Mouse (Mus musculus): ENCODE measurements around the gene Hoxc13. TPM values are rescaled to one million over a fixed set of nuclear protein-coding genes. Genes with fewer than 3 reads are reported as not detected.
A peak's percentile ranks its signal among the peaks of the same experiment; 100 is the strongest.

Hoxc13 gene
- polyA plus RNA-seq, 1 experiment from 2014 or later: not detected

DNA sequence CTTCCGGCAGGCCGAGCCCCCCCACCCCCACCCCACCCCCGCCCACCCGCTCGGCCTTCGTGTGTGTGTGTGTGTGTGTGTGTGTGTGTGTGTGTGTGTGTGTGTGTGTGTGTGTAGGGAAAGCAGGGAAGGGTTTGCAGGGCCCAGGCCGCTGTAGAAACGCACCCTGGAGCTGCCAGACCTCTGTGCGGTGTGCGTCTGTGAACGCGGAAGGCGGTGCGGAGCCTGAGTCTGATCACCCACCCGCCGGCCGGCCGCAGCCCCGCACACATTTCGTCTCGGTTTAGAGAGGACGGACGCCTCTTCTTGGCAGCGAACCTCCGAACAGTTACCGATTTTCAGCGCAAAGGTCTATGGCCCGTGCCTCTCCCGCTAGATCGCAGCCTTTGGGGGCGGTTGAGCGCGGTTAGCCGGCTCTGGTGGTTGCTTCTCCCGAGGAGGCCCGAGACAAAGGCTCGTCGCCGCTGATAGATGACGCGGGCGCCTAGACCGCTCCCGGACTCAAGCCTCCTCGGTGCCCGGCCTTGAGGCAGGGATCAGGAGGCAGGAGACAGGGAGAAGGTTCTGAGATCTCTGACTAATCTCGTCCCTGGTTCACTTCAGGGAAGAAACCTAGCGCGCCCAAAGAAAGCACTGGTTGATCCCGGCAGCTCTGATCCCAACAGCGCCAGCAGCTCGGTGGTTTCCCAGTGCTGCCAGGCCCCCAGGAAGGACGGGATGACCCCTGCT, 22.0 kb downstream of the Hoxc13 start:
- ATAC-seq (replicated peaks): no peak
- peaks cover 99% of the 10 kb centered on the region for H3K27me3 ChIP-seq
- H3K4me3 ChIP-seq: peak overlapping the region; percentile 13
- whole genome bisulfite sequencing: under 1% methylated on average over 52 of the region's 53 CpGs
- no peaks in the 10 kb centered on the region for H3K9me3 ChIP-seq
- H3K9ac ChIP-seq (replicated peaks): no peak overlapping the region
- no peak overlapping the region for H3K27ac ChIP-seq (replicated peaks)
- no peaks in the 10 kb centered on the region for H3K36me3 ChIP-seq
- H3K4me2 ChIP-seq (replicated peaks): peak overlapping the region; percentile 26
- H3K4me1 ChIP-seq: peaks cover 6% of the 10 kb centered on the region; the same call in 1 of the 2 replicates

DNA sequence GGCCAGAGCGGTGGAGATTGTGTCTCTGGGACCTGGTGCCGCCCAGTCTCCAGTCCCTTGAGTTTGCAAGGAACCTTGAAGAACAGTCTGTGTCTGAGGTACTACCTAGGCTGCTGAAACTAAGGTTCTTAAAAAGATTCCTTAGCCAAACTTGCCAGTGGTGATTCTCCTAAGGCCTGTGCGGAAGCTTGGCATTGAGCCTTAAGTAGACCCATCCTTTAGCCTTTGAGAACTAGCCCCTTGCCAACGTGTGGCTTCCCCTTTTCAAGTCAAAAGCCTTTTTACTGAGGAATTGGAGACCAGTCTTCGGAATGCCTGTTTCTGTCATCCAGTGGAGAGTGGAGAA, 22.5 kb downstream of the Hoxc13 start:
- Histone ChIP-seq H3K4me2 (replicated peaks) (no peak overlapping the region), H3K4me3 (peak overlapping the region; percentile 13; the same call in 1 of the 2 replicates), H3K4me1 (peaks cover 6% of the 10 kb centered on the region; the same call in 1 of the 2 replicates), H3K27me3 (peaks cover 99% of the 10 kb centered on the region), H3K9ac (replicated peaks) (no peak overlapping the region), H3K27ac (replicated peaks) (no peak overlapping the region), H3K36me3 (no peaks in the 10 kb centered on the region), H3K9me3 (no peaks in the 10 kb centered on the region)
- ATAC-seq (replicated peaks): no peak
- WGBS: under 1% methylated on average over 5 of the region's 5 CpGs

DNA sequence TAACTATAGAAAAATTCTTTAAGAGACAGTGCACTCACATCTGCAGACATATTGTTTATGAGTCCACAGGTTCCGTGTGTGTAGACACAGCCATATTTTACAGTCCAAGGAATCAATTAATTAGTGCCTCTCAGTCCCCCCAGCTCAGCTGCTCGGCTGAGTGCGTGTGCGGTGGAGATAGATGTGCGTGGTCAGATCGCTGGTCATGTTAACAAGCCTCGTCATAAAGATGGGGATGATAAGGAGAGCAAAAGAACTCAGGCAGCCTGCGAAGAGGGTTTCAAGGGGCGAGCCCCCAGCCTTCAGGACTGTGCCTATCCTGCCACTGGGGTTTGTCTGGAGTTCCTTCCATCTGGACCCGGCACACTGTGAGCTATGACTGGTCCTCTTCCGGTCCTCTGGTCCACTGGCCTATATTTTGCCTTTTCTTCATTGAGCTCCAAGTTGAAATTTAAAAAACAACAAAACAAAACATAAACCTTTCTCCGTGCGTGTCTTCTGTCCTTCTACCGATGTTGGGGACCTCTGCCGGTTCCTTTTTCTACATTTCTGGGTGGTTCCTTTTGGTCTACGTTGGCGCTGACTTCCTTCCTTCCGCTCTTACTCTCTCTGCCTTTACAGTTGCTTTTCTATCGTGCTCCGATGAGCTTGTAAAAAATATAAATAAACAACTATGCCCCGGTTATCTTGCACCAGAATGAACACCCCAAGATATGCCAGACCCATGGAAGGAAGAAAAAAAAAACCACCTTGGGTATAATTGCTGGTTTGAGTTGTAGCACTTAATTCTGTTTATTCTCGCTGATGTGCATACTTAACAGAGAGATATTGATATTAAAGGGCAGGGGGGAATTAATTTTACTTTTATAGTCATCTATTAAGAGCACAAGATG, 24.5 kb downstream of the Hoxc13 start:
- Histone ChIP-seq H3K4me1 (peaks cover 6% of the 10 kb centered on the region; the same call in 1 of the 2 replicates), H3K9me3 (no peaks in the 10 kb centered on the region), H3K27me3 (peaks cover 97% of the 10 kb centered on the region), H3K27ac (replicated peaks) (no peak overlapping the region), H3K9ac (replicated peaks) (no peak overlapping the region), H3K4me3 (no peak overlapping the region), H3K4me2 (replicated peaks) (no peak overlapping the region), H3K36me3 (no peaks in the 10 kb centered on the region)
- WGBS: 11% methylated on average over 22 of the region's 22 CpGs
- ATAC-seq (replicated peaks): no peak

DNA sequence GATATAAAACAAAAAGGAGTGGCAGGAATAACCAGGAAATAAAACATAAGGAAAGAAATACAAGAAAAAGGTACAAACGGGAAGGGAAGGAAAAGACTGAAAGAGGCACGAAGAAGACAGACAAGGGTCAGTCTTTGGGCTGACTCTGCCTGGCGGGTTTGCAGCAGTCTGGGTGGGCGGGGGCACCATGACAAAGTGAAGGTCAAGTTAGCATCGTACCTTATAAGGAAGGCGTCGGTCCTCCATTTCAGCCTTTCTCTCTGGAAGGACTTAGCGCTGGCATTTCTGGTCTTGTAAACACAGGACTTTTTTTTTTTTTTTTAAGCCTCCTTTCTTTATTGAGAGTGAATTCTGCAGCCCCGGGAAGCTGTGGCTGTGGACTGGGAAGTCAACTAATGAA, 26.4 kb downstream of the Hoxc13 start:
- no peak for ATAC-seq (replicated peaks)
- no peak overlapping the region for H3K27ac ChIP-seq (replicated peaks)
- H3K27me3 ChIP-seq: peaks cover 96% of the 10 kb centered on the region
- no peak overlapping the region for H3K4me2 ChIP-seq (replicated peaks)
- no peak overlapping the region for H3K9ac ChIP-seq (replicated peaks)
- H3K9me3 ChIP-seq: no peaks in the 10 kb centered on the region
- no peaks in the 10 kb centered on the region for H3K36me3 ChIP-seq
- H3K4me1 ChIP-seq: peaks cover 6% of the 10 kb centered on the region; the same call in 1 of the 2 replicates
- 1% methylated on average over 9 of the region's 9 CpGs for WGBS
- no peak overlapping the region for H3K4me3 ChIP-seq

DNA sequence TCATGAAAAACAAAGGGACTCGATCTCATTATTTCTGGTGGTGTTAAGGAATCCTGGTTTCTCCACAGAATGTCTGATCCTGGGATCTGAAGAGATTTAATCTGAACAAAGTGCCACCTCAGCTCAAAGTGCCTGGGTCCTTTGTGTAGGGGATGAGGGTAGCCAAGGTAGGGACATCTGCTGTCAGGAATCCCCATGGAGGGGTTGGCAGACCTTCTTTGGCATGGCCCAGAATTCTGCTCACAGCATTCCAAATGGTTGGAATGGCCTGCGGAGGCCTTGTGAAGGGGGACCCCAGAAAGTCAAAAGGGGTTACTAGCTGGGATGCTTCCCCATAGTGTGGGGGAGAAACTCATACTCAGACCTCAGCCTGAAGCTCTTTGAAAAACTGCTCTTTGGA, 27.9 kb downstream of the Hoxc13 start:
- H3K4me1 ChIP-seq: no peaks in the 10 kb centered on the region
- WGBS: 6% methylated on average over 2 of the region's 2 CpGs

DNA sequence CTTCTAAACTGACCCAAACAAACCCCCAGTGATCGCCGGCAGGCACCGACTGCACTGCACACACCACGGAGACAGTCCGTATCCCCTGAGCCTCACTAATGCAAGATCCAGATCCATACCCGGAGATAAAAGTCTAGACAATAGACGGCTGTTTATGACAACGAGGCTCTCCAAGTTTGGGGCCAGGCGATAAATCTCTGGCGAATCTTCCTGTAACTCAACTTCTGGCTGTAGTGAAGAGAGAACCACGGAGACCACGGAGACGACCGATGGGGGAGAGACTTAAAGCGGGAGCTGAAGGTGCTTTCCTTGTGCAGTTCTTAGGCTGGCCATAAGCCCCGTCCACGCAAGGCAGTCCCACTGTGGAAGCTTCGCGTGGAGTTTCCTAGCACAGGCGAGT, 28.8 kb downstream of the Hoxc13 start:
- Histone ChIP-seq H3K36me3 (no peaks in the 10 kb centered on the region), H3K4me3 (no peak overlapping the region), H3K4me1 (no peaks in the 10 kb centered on the region), H3K27ac (replicated peaks) (no peak overlapping the region), H3K4me2 (replicated peaks) (no peak overlapping the region), H3K9ac (replicated peaks) (no peak overlapping the region), H3K27me3 (peaks cover 96% of the 10 kb centered on the region), H3K9me3 (no peaks in the 10 kb centered on the region)
- ATAC-seq (replicated peaks): no peak
- 2% methylated on average over 20 of the region's 20 CpGs for WGBS

More for the DNA sequence above, 27.9 kb downstream of the Hoxc13 start:
- no peak overlapping the region for H3K4me2 ChIP-seq (replicated peaks)
- H3K4me3 ChIP-seq: no peak overlapping the region
- H3K9me3 ChIP-seq: no peaks in the 10 kb centered on the region
- no peak overlapping the region for H3K27ac ChIP-seq (replicated peaks)
- peaks cover 98% of the 10 kb centered on the region for H3K27me3 ChIP-seq
- ATAC-seq (replicated peaks): no peak
- H3K36me3 ChIP-seq: no peaks in the 10 kb centered on the region
- H3K9ac ChIP-seq (replicated peaks): no peak overlapping the region

DNA sequence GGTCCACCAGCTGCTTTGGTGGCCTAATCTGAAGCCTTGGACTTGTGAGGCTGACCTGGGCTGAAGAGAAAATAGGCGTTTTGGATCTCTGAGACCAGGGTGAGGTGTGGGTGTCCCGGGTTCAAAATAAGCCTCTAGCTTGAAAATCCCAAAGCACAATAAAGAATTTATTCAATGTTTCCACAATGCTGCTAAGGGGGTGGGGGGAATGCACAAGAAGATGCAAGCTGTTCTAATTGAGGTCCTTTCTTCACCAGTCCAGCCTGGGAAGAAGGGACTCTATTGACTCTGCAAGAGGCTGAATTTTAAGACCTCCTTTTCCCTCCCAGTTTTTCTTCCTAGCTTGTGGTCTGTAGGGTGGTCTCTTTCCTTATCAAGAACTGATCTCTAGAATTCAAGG, 30.0 kb downstream of the Hoxc13 start:
- no peak for ATAC-seq (replicated peaks)
- no peaks in the 10 kb centered on the region for H3K4me1 ChIP-seq
- H3K36me3 ChIP-seq: no peaks in the 10 kb centered on the region
- H3K4me2 ChIP-seq (replicated peaks): no peak overlapping the region
- no peaks in the 10 kb centered on the region for H3K9me3 ChIP-seq
- peaks cover 96% of the 10 kb centered on the region for H3K27me3 ChIP-seq
- no peak overlapping the region for H3K27ac ChIP-seq (replicated peaks)
- WGBS: 7% methylated on average over 2 of the region's 2 CpGs
- no peak overlapping the region for H3K9ac ChIP-seq (replicated peaks)
- H3K4me3 ChIP-seq: no peak overlapping the region

DNA sequence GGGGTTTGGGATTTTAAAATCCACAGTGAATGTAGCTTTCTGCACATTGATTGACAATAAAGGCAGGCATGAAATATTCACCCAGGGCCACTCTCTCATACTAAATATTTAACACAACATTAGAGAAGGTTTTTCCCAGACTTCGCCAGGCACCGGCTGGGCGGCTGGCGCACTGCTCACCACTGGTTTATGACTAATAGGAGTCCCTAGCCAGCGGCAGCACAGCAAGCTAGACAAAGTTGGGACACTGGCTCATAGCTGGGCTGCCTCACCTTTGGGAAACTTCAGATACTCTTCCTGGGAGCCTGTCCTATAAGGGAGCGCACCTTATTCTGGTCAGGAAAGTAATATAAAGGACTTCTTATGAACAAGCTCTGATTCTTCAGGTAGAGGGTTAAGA, 32.7 kb downstream of the Hoxc13 start:
- H3K9ac ChIP-seq (replicated peaks): no peak overlapping the region
- H3K4me2 ChIP-seq (replicated peaks): no peak overlapping the region
- H3K4me1 ChIP-seq: no peaks in the 10 kb centered on the region
- H3K9me3 ChIP-seq: no peaks in the 10 kb centered on the region
- WGBS: 7% methylated on average over 6 of the region's 6 CpGs
- H3K27ac ChIP-seq (replicated peaks): no peak overlapping the region
- ATAC-seq (replicated peaks): no peak
- no peak overlapping the region for H3K4me3 ChIP-seq
- H3K27me3 ChIP-seq: peaks cover 95% of the 10 kb centered on the region
- H3K36me3 ChIP-seq: no peaks in the 10 kb centered on the region

DNA sequence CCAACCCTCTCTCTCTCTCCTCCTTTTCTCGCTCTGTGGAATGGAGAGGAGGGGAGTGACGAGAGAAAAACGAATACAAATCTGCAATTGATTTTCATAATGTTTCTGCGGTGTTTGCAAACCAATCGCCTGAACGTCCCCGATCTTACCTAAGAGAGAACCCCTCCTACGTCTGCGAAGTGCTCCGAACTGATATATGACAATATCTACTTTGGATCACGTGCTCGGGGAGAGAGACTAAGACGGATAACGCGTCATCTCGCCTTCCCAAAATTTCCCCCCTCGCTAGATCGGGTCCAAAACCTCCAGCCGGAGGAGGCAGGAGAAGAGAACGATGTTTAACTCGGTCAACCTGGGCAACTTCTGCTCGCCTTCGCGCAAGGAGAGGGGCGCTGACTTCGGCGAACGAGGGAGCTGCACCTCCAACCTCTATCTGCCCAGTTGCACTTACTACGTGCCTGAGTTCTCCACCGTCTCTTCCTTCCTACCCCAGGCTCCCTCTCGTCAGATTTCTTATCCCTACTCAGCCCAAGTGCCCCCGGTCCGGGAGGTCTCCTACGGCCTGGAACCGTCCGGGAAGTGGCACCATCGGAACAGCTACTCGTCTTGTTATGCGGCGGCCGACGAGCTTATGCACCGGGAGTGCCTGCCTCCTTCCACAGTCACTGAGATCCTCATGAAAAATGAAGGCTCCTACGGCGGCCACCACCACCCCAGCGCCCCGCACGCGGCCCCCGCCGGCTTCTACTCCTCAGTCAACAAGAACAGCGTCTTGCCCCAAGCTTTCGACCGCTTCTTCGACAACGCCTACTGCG, 33.5 kb downstream of the Hoxc13 start, which contains the start of gene Hoxc11:
Hoxc11 (plus strand) TSS at position 236 of the 815 bp plus-strand sequence.
- Histone ChIP-seq H3K27me3 (peaks cover 93% of the 10 kb centered on the region), H3K4me3 (no peak within 1 kb of the TSS), H3K4me1 (no peaks in the 10 kb centered on the region), H3K9me3 (no peaks in the 10 kb centered on the region), H3K9ac (replicated peaks) (no peak within 1 kb of the TSS), H3K4me2 (replicated peaks) (no peak within 1 kb of the TSS), H3K36me3 (no peaks in the 10 kb centered on the region), H3K27ac (replicated peaks) (no peak within 1 kb of the TSS)
- under 1% methylated on average over 57 of the region's 57 CpGs for WGBS
- ATAC-seq (replicated peaks): no peak

DNA sequence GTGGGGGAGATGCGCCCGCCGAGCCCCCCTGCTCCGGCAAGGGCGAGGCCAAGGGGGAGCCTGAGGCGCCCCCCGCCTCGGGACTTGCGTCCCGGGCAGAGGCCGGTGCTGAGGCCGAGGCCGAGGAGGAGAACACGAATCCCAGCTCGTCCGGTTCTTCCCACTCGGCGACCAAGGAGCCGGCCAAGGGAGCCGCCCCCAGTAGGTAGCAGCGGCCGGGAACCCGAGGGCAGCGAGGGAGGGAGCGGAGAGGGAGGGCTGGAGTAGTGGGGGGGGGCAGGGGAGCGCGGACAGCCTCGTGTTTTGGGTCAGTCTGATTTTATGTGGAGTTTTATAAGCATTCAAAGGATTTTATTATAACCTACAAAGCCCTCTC, 34.1 kb downstream of the Hoxc13 start:
- Histone ChIP-seq H3K9me3 (no peaks in the 10 kb centered on the region), H3K27ac (replicated peaks) (no peak overlapping the region), H3K4me1 (no peaks in the 10 kb centered on the region), H3K27me3 (peaks cover 93% of the 10 kb centered on the region), H3K4me2 (replicated peaks) (no peak overlapping the region), H3K9ac (replicated peaks) (no peak overlapping the region), H3K36me3 (no peaks in the 10 kb centered on the region), H3K4me3 (no peak overlapping the region)
- WGBS: under 1% methylated on average over 28 of the region's 28 CpGs
- no peak for ATAC-seq (replicated peaks)

DNA sequence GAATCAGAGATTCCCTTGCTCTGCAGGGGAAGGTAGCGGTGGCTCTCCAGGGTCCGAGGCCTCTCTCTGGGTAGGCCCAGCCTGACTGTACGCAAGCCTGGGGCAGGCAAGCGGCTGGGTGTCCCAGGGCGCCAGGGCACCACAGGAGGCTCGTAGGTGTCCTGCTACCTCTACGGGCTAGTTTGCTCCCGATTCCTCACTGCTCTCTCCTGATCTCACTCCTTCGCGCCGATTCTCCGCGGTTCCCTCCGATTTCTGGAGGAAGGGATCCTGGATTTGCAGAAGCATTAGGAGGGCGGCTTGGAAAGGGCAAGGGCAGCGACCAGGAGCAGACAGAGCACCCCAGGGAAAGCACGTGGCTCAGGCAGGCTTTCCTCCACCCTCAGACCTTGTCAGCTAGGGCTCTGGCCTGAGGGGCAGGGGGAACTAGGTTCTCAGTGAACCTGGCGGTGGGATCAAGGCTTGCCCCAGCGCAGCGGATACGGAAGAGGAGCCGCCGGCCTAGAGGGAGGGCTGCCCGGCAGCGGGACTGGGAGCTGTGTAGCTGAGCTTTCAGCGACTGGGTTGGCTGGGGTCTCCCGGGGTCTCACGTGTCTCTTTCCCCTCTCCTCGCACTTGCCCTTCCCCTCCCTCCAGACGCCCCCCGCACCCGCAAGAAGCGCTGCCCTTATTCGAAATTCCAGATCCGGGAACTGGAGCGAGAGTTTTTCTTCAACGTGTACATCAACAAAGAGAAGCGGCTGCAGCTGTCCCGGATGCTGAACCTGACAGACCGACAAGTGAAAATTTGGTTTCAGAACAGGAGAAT, 35.1 kb downstream of the Hoxc13 start:
- Histone ChIP-seq H3K27me3 (peaks cover 95% of the 10 kb centered on the region), H3K4me3 (no peak overlapping the region), H3K4me2 (replicated peaks) (no peak overlapping the region), H3K27ac (replicated peaks) (no peak overlapping the region), H3K36me3 (no peaks in the 10 kb centered on the region), H3K9me3 (no peaks in the 10 kb centered on the region), H3K4me1 (no peaks in the 10 kb centered on the region), H3K9ac (replicated peaks) (no peak overlapping the region)
- WGBS: under 1% methylated on average over 40 of the region's 40 CpGs
- no peak for ATAC-seq (replicated peaks)

All from forebrain, embryonic 15.5 days (tissue).